Mouse (Mus musculus): ENCODE measurements at regions not wholly inside any gene's neighbourhood (a gene's known extent, or its start where the extent isn't known, plus 50 kb on each side); places are given as distances from the start of the nearest gene placed in this dataset.

GRCm38 (mm10) chr17:72691630-72692029, 87.2 kb upstream of the Alk start:
- no peak for TF ChIP-seq CTCF (IDR thresholded peaks at IDR 0.05; ENCODE audit: insufficient read depth, low read depth, low read length)
- no peak for TF ChIP-seq POLR2A (IDR thresholded peaks at IDR 0.05; ENCODE audit: insufficient read depth, low read depth, low read length)

All from olfactory bulb, adult 2 months (tissue).